Comparison of ENCODE assay signal across 9 mouse cellular contexts in genomic region chr2:84872105-84872716, GRCm38 (mm10). TPM values are rescaled to one million over a fixed set of nuclear protein-coding genes. Genes with fewer than 3 reads are reported as not detected.
DNase-seq lines count a peak whose midpoint lies in the region; ATAC-seq lines count a peak whose summit lies in the region.
"Had no signal": no experiment of that assay in that cellular context is flagged by ENCODE, and none has a peak within 500 bp of the region (broad histone marks: within the 10 kb centered on the region; RNA-seq: fewer than 3 reads in every experiment).

No protein-coding gene starts in this region.

- H3K4me1 ChIP-seq in intestine, embryonic 15.5 days (replicated peaks): peaks cover 10% of the 10 kb centered on the region
- peaks cover 24% of the 10 kb centered on the region for H3K4me1 ChIP-seq in liver, embryonic 15.5 days (replicated peaks)
- H3K4me1 ChIP-seq in neural tube, embryonic 13.5 days (replicated peaks): peaks cover 14% of the 10 kb centered on the region

- peak; percentile 8; the same call in 1 of the 2 replicates for ATAC-seq in granulocyte monocyte progenitor cell, adult 5-6 weeks (replicated peaks; ENCODE audit: poor library complexity, severe bottlenecking)
- ATAC-seq in intestine, embryonic 15.5 days: peak; percentile 46
- no peak for ATAC-seq in liver, embryonic 15.5 days (ENCODE audit: insufficient read depth)
- peak; percentile 26; the same call in 1 of the 2 replicates for ATAC-seq in neural tube, embryonic 13.5 days (ENCODE audit: low read depth)

- DNase-seq in adrenal gland, adult 18-20 months (ENCODE audit: low spot score in 2 of 2): peak; percentile 46 to 70
- no peak for DNase-seq in adrenal gland, adult 8-10 months
- DNase-seq in cerebellum, adult 8-10 months: peak; percentile 15
- DNase-seq in thymus, adult 18-20 months: no peak

- peak overlapping the region; percentile 94 for H3K4me2 ChIP-seq in intestine, embryonic 15.5 days (replicated peaks)
- H3K4me2 ChIP-seq in liver, embryonic 15.5 days: peak overlapping the region; percentile 63
- H3K4me2 ChIP-seq in neural tube, embryonic 13.5 days: peak overlapping the region; percentile 81

- WGBS in intestine, embryonic 15.5 days: under 1% methylated on average over 78 of the region's 78 CpGs
- WGBS in liver, embryonic 15.5 days (ENCODE audit: insufficient replicate concordance): 1% methylated on average over 78 of the region's 78 CpGs
- WGBS in neural tube, embryonic 13.5 days: 2% methylated on average over 78 of the region's 78 CpGs

- peak overlapping the region; percentile 45 for H3K4me3 ChIP-seq in intestine, embryonic 15.5 days (replicated peaks)
- peak overlapping the region; percentile 41 for H3K4me3 ChIP-seq in liver, embryonic 15.5 days (replicated peaks)
- H3K4me3 ChIP-seq in neural tube, embryonic 13.5 days: peak overlapping the region; percentile 48

- H3K9ac ChIP-seq in intestine, embryonic 15.5 days: peak overlapping the region; percentile 31
- H3K9ac ChIP-seq in liver, embryonic 15.5 days: no peak overlapping the region
- H3K9ac ChIP-seq in neural tube, embryonic 13.5 days: peak overlapping the region; percentile 55

- no peaks in the 10 kb centered on the region for H3K9me3 ChIP-seq in intestine, embryonic 15.5 days
- no peaks in the 10 kb centered on the region for H3K9me3 ChIP-seq in liver, embryonic 15.5 days (replicated peaks)
- H3K9me3 ChIP-seq in neural tube, embryonic 13.5 days: no peaks in the 10 kb centered on the region

- peaks cover 75% of the 10 kb centered on the region for H3K27me3 ChIP-seq in intestine, embryonic 15.5 days (replicated peaks)
- H3K27me3 ChIP-seq in liver, embryonic 15.5 days: peaks cover 100% of the 10 kb centered on the region
- H3K27me3 ChIP-seq in neural tube, embryonic 13.5 days: peaks cover 99% of the 10 kb centered on the region

- no peaks in the 10 kb centered on the region for H3K36me3 ChIP-seq in intestine, embryonic 15.5 days
- no peaks in the 10 kb centered on the region for H3K36me3 ChIP-seq in liver, embryonic 15.5 days (replicated peaks)
- no peaks in the 10 kb centered on the region for H3K36me3 ChIP-seq in neural tube, embryonic 13.5 days

- no peak overlapping the region for H3K27ac ChIP-seq in intestine, embryonic 15.5 days
- H3K27ac ChIP-seq in liver, embryonic 15.5 days (replicated peaks): no peak overlapping the region
- H3K27ac ChIP-seq in neural tube, embryonic 13.5 days (replicated peaks): no peak overlapping the region

RNA-seq across cellular contexts. Expression of gene Rtn4rl2, which starts 14.3 kb away (rescaled TPM):
- 1 to 10 TPM; 1.9 to 2.4 TPM for total RNA-seq in adrenal gland, adult 18-20 months (2021)
- 1 to 10 TPM; 1.2 to 1.8 (median 1.6) TPM for total RNA-seq in adrenal gland, adult 8-10 months (2022)
- total RNA-seq in granulocyte monocyte progenitor cell, adult 5-6 weeks (2014; fragmentation: Nextera tagmentation): not detected in 2 replicates
- not detected in 2 replicates for total RNA-seq in granulocyte monocyte progenitor cell, adult 5-6 weeks (2017)
- 1.2 and 1.7 TPM in 2 replicates for polyA plus RNA-seq in intestine, embryonic 15.5 days (2015; fragmentation: Nextera tagmentation; extraction: Ambion mirVana)
- polyA plus RNA-seq in liver, embryonic 15.5 days (2015; fragmentation: Nextera tagmentation; extraction: Ambion mirVana): 0.09 TPM in 2 replicates
- polyA plus RNA-seq in neural tube, embryonic 13.5 days (2015; fragmentation: Nextera tagmentation; extraction: Ambion mirVana): 6.8 and 7.1 TPM in 2 replicates
- total RNA-seq: common myeloid progenitor, adult 5-6 weeks had no signal

RNA-seq across cellular contexts. Expression of gene Slc43a1, which starts 33.6 kb away (rescaled TPM):
- 1 to 10 TPM; 9.3 to 9.4 TPM for total RNA-seq in adrenal gland, adult 18-20 months (2021)
- total RNA-seq in adrenal gland, adult 8-10 months (2022): 1 to 10 TPM; 3.0 to 7.5 (median 5.5) TPM
- 14.6 and 23.4 TPM in 2 replicates for total RNA-seq in granulocyte monocyte progenitor cell, adult 5-6 weeks (2014; fragmentation: Nextera tagmentation)
- 11.5 and 11.8 TPM in 2 replicates for total RNA-seq in granulocyte monocyte progenitor cell, adult 5-6 weeks (2017)
- polyA plus RNA-seq in intestine, embryonic 15.5 days (2015; fragmentation: Nextera tagmentation; extraction: Ambion mirVana): 15.0 and 16.3 TPM in 2 replicates
- 190 and 203 TPM in 2 replicates for polyA plus RNA-seq in liver, embryonic 15.5 days (2015; fragmentation: Nextera tagmentation; extraction: Ambion mirVana)
- 2.4 and 3.3 TPM in 2 replicates for polyA plus RNA-seq in neural tube, embryonic 13.5 days (2015; fragmentation: Nextera tagmentation; extraction: Ambion mirVana)

RNA-seq across cellular contexts. Expression of gene Timm10, which starts 45.4 kb away (rescaled TPM):
- total RNA-seq in adrenal gland, adult 18-20 months (2021): 10 to 100 TPM; 45.8 to 59.0 TPM
- 10 to 100 TPM; 28.2 to 43.5 (median 39.5) TPM for total RNA-seq in adrenal gland, adult 8-10 months (2022)
- total RNA-seq in granulocyte monocyte progenitor cell, adult 5-6 weeks (2014; fragmentation: Nextera tagmentation): 52.3 and 76.6 TPM in 2 replicates
- 32.2 and 34.6 TPM in 2 replicates for total RNA-seq in granulocyte monocyte progenitor cell, adult 5-6 weeks (2017)
- 56.1 and 67.2 TPM in 2 replicates for polyA plus RNA-seq in intestine, embryonic 15.5 days (2015; fragmentation: Nextera tagmentation; extraction: Ambion mirVana)
- polyA plus RNA-seq in liver, embryonic 15.5 days (2015; fragmentation: Nextera tagmentation; extraction: Ambion mirVana): 33.3 and 37.0 TPM in 2 replicates
- 52.9 and 56.0 TPM in 2 replicates for polyA plus RNA-seq in neural tube, embryonic 13.5 days (2015; fragmentation: Nextera tagmentation; extraction: Ambion mirVana)

RNA-seq across cellular contexts. Expression of gene Smtnl1, which starts 49.8 kb away (rescaled TPM):
- under 1 TPM in 1 of 2 experiments, not detected in 1; 0.32 TPM for total RNA-seq in adrenal gland, adult 18-20 months (2021)
- total RNA-seq in adrenal gland, adult 8-10 months (2022): not detected
- not detected in 2 replicates for total RNA-seq in granulocyte monocyte progenitor cell, adult 5-6 weeks (2014; fragmentation: Nextera tagmentation)
- total RNA-seq in granulocyte monocyte progenitor cell, adult 5-6 weeks (2017): not detected in 2 replicates
- polyA plus RNA-seq in intestine, embryonic 15.5 days (2015; fragmentation: Nextera tagmentation; extraction: Ambion mirVana): 0.08 and 0.13 TPM in 2 replicates
- polyA plus RNA-seq in liver, embryonic 15.5 days (2015; fragmentation: Nextera tagmentation; extraction: Ambion mirVana): 0.40 and 0.56 TPM in 2 replicates
- 0.17 TPM in 1 of 2 replicates, not detected in the other for polyA plus RNA-seq in neural tube, embryonic 13.5 days (2015; fragmentation: Nextera tagmentation; extraction: Ambion mirVana)
- total RNA-seq: common myeloid progenitor, adult 5-6 weeks had no signal

Comparison
In these comparisons a context has a peak if more than half of its experiments do, and no peak if none do; other contexts are left out.
1. DNase-seq: peak in adrenal gland, adult 18-20 months (2 of 2) and cerebellum, adult 8-10 months (single experiment); none in adrenal gland, adult 8-10 months (single experiment) and thymus, adult 18-20 months (0 of 2).
2. Peak in every context shown above with its lines, with median percentiles within 50 percentile points of each other: H3K4me2 ChIP-seq and H3K4me3 ChIP-seq.